Mouse (Mus musculus) retina, adult 2 months (tissue): ENCODE results near the gene Gart.
A peak's percentile ranks its signal among the peaks of the same experiment; 100 is the strongest.
"Not testable (repeated sequence)": the region's sequence is repeated elsewhere in the genome, so short reads cannot be mapped to it uniquely, and the experiment has no call there.

Source experiments
- DNase-seq: peaks from one replicate; pipeline ENCODE4 v3.0.0-alpha.2; 2012; ENCODE audit warnings: low read depth, low spot score

Gart gene

GRCm38 (mm10) chr16:91648220-91648550, 1.4 kb upstream of the Gart start:
- DNase-seq, result no peak

- DNase-seq, result peak; percentile 95
Measured at GRCm38 (mm10) chr16:91647461-91648219, 888 bp upstream of the Gart start, which contains the start of gene Son. Son (plus strand) TSS chr16:91647506.

GRCm38 (mm10) chr16:91645995-91646602, 653 bp downstream of the Gart start:
- no peak for DNase-seq

GRCm38 (mm10) chr16:91645420-91645819, 1.3 kb downstream of the Gart start:
- DNase-seq, result not testable (repeated sequence)

GRCm38 (mm10) chr16:91644901-91645300, 1.9 kb downstream of the Gart start:
- DNase-seq, result no peak

GRCm38 (mm10) chr16:91640171-91640570, 6.6 kb downstream of the Gart start:
- no peak for DNase-seq

GRCm38 (mm10) chr16:91639636-91640035, 7.1 kb downstream of the Gart start:
- DNase-seq, result no peak

GRCm38 (mm10) chr16:91639161-91639560, 7.6 kb downstream of the Gart start:
- DNase-seq, result no peak

- no peak for DNase-seq
Measured at GRCm38 (mm10) chr16:91633641-91634040, 13.1 kb downstream of the Gart start.

- no peak for DNase-seq
Measured at GRCm38 (mm10) chr16:91632940-91633339, 13.8 kb downstream of the Gart start.

- no peak for DNase-seq
Measured at GRCm38 (mm10) chr16:91632439-91632838, 14.3 kb downstream of the Gart start.

GRCm38 (mm10) chr16:91630584-91630983, 16.2 kb downstream of the Gart start:
- no peak for DNase-seq

- no peak for DNase-seq
Measured at GRCm38 (mm10) chr16:91629749-91630148, 17.0 kb downstream of the Gart start.

- DNase-seq, result no peak
Measured at GRCm38 (mm10) chr16:91628673-91629072, 18.1 kb downstream of the Gart start.

- no peak for DNase-seq
Measured at GRCm38 (mm10) chr16:91627831-91628230, 18.9 kb downstream of the Gart start.

- DNase-seq, result no peak
Measured at GRCm38 (mm10) chr16:91623074-91623473, 23.7 kb downstream of the Gart start.

GRCm38 (mm10) chr16:91620991-91621390, 25.8 kb downstream of the Gart start:
- DNase-seq, result no peak

GRCm38 (mm10) chr16:91620185-91620584, 26.6 kb downstream of the Gart start:
- no peak for DNase-seq

GRCm38 (mm10) chr16:91618511-91619501, 27.9 kb downstream of the Gart start, which contains the start of gene Dnajc28:
Dnajc28 (minus strand) TSS chr16:91619026.
- DNase-seq, result peak; percentile 72

GRCm38 (mm10) chr16:91614552-91614951, 32.2 kb downstream of the Gart start:
- DNase-seq, result no peak

- DNase-seq, result no peak
Measured at GRCm38 (mm10) chr16:91612525-91612924, 34.2 kb downstream of the Gart start.

- no peak for DNase-seq
Measured at GRCm38 (mm10) chr16:91611248-91611647, 35.5 kb downstream of the Gart start.
